Mouse (Mus musculus): ENCODE results near the gene Gja1.
A peak's percentile ranks its signal among the peaks of the same experiment; 100 is the strongest.

The Gja1 gene

GRCm38 (mm10) chr10:56415894-56416570 is 38.9 kb downstream of the Gja1 start:
- DNase-seq (ENCODE audit: extremely low spot score, low spot score), result no peak

- DNase-seq (ENCODE audit: extremely low spot score, low spot score), result no peak
Measured at GRCm38 (mm10) chr10:56422518-56422917, 45.4 kb downstream of the Gja1 start.

- DNase-seq (ENCODE audit: extremely low spot score, low spot score), result no peak
Measured at GRCm38 (mm10) chr10:56425016-56425798, 48.1 kb downstream of the Gja1 start.

- no peak for DNase-seq (ENCODE audit: extremely low spot score, low spot score)
Measured at GRCm38 (mm10) chr10:56426369-56426768, 49.2 kb downstream of the Gja1 start.

- no peak for DNase-seq (ENCODE audit: extremely low spot score, low spot score)
Measured at GRCm38 (mm10) chr10:56427382-56427781, 50.3 kb downstream of the Gja1 start.

GRCm38 (mm10) chr10:56427827-56428226 is 50.7 kb downstream of the Gja1 start:
- no peak for DNase-seq (ENCODE audit: extremely low spot score, low spot score)

GRCm38 (mm10) chr10:56429011-56429410 is 51.9 kb downstream of the Gja1 start:
- no peak for DNase-seq (ENCODE audit: extremely low spot score, low spot score)

GRCm38 (mm10) chr10:56431600-56432389 is 54.7 kb downstream of the Gja1 start:
- peak; percentile 62 for DNase-seq (ENCODE audit: extremely low spot score, low spot score)

- DNase-seq (ENCODE audit: extremely low spot score, low spot score), result no peak
Measured at GRCm38 (mm10) chr10:56432390-56432709, 55.2 kb downstream of the Gja1 start.

- DNase-seq (ENCODE audit: extremely low spot score, low spot score), result no peak
Measured at GRCm38 (mm10) chr10:56437290-56437689, 60.2 kb downstream of the Gja1 start.

GRCm38 (mm10) chr10:56439638-56440037 is 62.5 kb downstream of the Gja1 start:
- no peak for DNase-seq (ENCODE audit: extremely low spot score, low spot score)

GRCm38 (mm10) chr10:56444457-56444856 is 67.3 kb downstream of the Gja1 start:
- DNase-seq (ENCODE audit: extremely low spot score, low spot score), result no peak

- DNase-seq (ENCODE audit: extremely low spot score, low spot score), result no peak
Measured at GRCm38 (mm10) chr10:56449030-56449429, 71.9 kb downstream of the Gja1 start.

All from neural tube, embryonic 10.5 days (tissue).